Mouse (Mus musculus): ENCODE data around the gene Slc8b1. TPM values are rescaled to one million over a fixed set of nuclear protein-coding genes. Genes with fewer than 3 reads are reported as not detected.

Slc8b1 gene
- polyA plus RNA-seq, 1 experiment from 2014 or later, result 3.5 TPM

DNA sequence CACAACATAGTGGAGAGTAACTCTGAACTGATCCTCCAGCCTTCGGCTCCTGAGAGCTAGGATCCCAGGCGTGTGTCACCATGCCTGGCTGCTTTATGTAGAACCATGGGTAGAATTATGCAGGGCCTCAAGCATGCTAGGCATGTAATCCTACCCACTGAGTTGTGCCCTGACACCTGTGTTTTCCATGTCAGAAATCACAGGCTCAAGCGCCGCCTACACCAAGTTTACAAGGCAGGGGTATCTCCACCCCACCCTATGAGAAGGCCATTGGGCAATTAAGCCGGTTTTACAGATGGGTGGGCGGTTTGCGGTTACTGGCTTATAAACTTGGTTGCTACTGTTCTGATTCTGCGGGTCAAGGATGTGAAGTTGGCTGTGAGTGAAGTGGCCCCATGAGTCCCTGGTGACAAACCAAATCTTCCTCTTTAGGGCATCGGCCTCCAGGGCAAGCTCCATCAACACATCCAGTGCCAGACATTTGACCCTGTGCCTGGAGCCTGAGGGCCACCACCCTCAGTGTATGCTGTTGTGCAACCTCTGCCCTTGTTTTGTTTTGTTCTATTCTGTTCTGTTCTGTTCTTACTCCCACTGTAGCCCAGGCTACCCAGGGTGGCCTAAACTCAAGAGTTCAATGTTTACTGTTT is 3.2 kb downstream of the Slc8b1 start:
- H3K4me1 ChIP-seq, result peaks cover 37% of the 10 kb centered on the region

GRCm38 (mm10) chr5:120514754-120515153 is 3.8 kb downstream of the Slc8b1 start:
- Histone ChIP-seq H3K4me1 (peaks cover 37% of the 10 kb centered on the region), H3K9ac (no peak overlapping the region), H3K9me3 (replicated peaks) (no peaks in the 10 kb centered on the region), H3K4me2 (replicated peaks) (no peak overlapping the region), H3K27me3 (peaks cover 12% of the 10 kb centered on the region), H3K36me3 (no peaks in the 10 kb centered on the region), H3K27ac (peak overlapping the region; percentile 17; the same call in 1 of the 2 replicates), H3K4me3 (no peak overlapping the region)
- 13% methylated on average over 4 of the region's 4 CpGs for WGBS
- ATAC-seq (ENCODE audit: low FRiP score), result no peak; the same call in 1 of the 2 replicates

More for the DNA sequence above, 3.2 kb downstream of the Slc8b1 start:
- peaks cover 12% of the 10 kb centered on the region for H3K27me3 ChIP-seq
- H3K36me3 ChIP-seq, result no peaks in the 10 kb centered on the region
- WGBS, result 84% methylated on average over 9 of the region's 9 CpGs
- H3K4me2 ChIP-seq (replicated peaks), result no peak overlapping the region
- no peak overlapping the region for H3K4me3 ChIP-seq
- ATAC-seq (ENCODE audit: low FRiP score), result no peak
- H3K9me3 ChIP-seq (replicated peaks), result no peaks in the 10 kb centered on the region
- no peak overlapping the region for H3K9ac ChIP-seq
- H3K27ac ChIP-seq, result peak overlapping the region; percentile 17; the same call in 1 of the 2 replicates

GRCm38 (mm10) chr5:120515451-120515850 is 4.5 kb downstream of the Slc8b1 start:
- H3K27ac ChIP-seq, result no peak overlapping the region
- WGBS, result 77% methylated on average over 7 of the region's 7 CpGs
- H3K4me2 ChIP-seq (replicated peaks), result no peak overlapping the region
- peaks cover 37% of the 10 kb centered on the region for H3K4me1 ChIP-seq
- no peak overlapping the region for H3K4me3 ChIP-seq
- no peak for ATAC-seq (ENCODE audit: low FRiP score)
- H3K36me3 ChIP-seq, result no peaks in the 10 kb centered on the region
- no peaks in the 10 kb centered on the region for H3K9me3 ChIP-seq (replicated peaks)
- no peak overlapping the region for H3K9ac ChIP-seq
- peaks cover 12% of the 10 kb centered on the region for H3K27me3 ChIP-seq

GRCm38 (mm10) chr5:120516221-120516984 is 5.4 kb downstream of the Slc8b1 start:
- no peaks in the 10 kb centered on the region for H3K9me3 ChIP-seq (replicated peaks)
- no peak overlapping the region for H3K4me2 ChIP-seq (replicated peaks)
- 58% methylated on average over 15 of the region's 15 CpGs for WGBS
- H3K27me3 ChIP-seq, result peaks cover 10% of the 10 kb centered on the region
- peaks cover 31% of the 10 kb centered on the region for H3K4me1 ChIP-seq
- no peak for ATAC-seq (ENCODE audit: low FRiP score)
- H3K36me3 ChIP-seq, result no peaks in the 10 kb centered on the region
- no peak overlapping the region for H3K4me3 ChIP-seq
- H3K9ac ChIP-seq, result no peak overlapping the region
- no peak overlapping the region for H3K27ac ChIP-seq

DNA sequence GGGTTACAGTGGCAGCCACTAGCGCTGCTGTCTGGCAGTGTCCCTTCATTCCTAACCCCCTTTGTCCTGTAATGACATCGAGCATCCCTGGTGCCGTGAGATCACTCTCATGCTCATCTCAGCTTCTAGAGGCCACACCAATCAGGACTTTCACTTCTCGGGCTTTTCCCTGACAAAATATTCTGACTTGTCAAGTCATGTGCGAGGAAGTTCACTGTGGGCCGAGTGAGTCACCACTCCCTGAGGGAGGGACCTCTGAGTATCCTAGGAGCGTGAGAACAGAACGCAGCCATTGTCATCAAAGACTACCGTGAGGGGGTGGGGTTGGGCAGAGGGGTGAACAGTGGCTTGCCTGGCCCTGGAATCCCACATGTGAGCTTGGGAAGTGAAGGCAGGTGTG is 6.6 kb downstream of the Slc8b1 start:
- H3K4me1 ChIP-seq, result peaks cover 28% of the 10 kb centered on the region
- 40% methylated on average over 9 of the region's 9 CpGs for WGBS
- no peak for ATAC-seq (ENCODE audit: low FRiP score)

DNA sequence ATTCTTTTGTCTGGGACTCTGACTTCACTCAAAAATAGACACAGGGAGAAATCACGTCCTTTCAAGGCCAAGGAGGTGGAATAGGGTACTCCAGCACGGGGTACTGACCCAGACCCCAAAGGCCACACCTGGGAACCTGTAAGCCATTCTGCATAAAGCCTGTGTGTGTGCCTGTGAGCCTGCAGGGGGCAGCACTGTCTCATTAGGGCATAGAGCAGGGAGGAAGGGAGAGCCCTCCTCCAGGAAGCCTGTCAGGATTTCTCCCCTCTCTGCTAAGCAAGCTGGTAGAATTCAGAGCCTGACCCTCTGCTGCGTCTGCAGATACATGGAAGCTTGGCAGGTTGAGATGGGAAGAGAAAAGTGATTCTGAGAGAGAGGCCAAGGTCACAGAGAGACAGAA is 11.7 kb downstream of the Slc8b1 start:
- H3K27ac ChIP-seq, result no peak overlapping the region
- H3K27me3 ChIP-seq, result no peaks in the 10 kb centered on the region
- no peaks in the 10 kb centered on the region for H3K4me1 ChIP-seq
- no peaks in the 10 kb centered on the region for H3K36me3 ChIP-seq
- no peak overlapping the region for H3K4me2 ChIP-seq (replicated peaks)
- WGBS, result 74% methylated on average over 3 of the region's 3 CpGs
- H3K9me3 ChIP-seq (replicated peaks), result no peaks in the 10 kb centered on the region
- no peak overlapping the region for H3K4me3 ChIP-seq
- H3K9ac ChIP-seq, result no peak overlapping the region
- ATAC-seq (ENCODE audit: low FRiP score), result no peak

More for the DNA sequence above, 6.6 kb downstream of the Slc8b1 start:
- no peaks in the 10 kb centered on the region for H3K36me3 ChIP-seq
- H3K4me3 ChIP-seq, result no peak overlapping the region
- H3K27me3 ChIP-seq, result no peaks in the 10 kb centered on the region
- no peak overlapping the region for H3K4me2 ChIP-seq (replicated peaks)
- H3K9me3 ChIP-seq (replicated peaks), result no peaks in the 10 kb centered on the region
- H3K27ac ChIP-seq, result no peak overlapping the region
- H3K9ac ChIP-seq, result no peak overlapping the region

DNA sequence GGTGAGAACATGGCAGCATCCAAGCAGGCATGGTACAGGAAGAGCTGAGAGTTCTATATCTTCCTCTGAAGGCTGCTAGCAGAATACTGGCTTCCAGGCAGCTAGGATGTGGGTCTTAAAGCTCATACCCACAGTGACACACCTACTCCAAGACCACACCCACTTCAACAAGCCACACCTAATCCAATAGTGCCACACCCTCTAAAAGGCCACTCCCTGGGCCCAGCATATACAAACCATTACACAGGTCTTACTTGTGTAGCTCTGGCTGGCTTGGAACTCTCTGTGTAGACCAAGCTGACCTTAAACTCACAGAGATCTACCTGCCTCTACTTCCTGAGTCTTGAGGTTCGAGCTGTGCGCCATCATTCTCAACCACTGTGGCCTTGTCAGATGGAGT is 13.8 kb downstream of the Slc8b1 start:
- Histone ChIP-seq H3K27ac (no peak overlapping the region), H3K27me3 (no peaks in the 10 kb centered on the region), H3K9ac (no peak overlapping the region), H3K9me3 (replicated peaks) (no peaks in the 10 kb centered on the region), H3K4me1 (no peaks in the 10 kb centered on the region), H3K4me3 (no peak overlapping the region), H3K36me3 (no peaks in the 10 kb centered on the region), H3K4me2 (replicated peaks) (no peak overlapping the region)
- ATAC-seq (ENCODE audit: low FRiP score), result no peak
- WGBS, result 89% methylated on average over 2 of the region's 2 CpGs

GRCm38 (mm10) chr5:120525737-120526136 is 14.8 kb downstream of the Slc8b1 start:
- H3K9ac ChIP-seq, result no peak overlapping the region
- WGBS, result 37% methylated on average over 5 of the region's 5 CpGs
- H3K4me3 ChIP-seq, result no peak overlapping the region
- no peaks in the 10 kb centered on the region for H3K9me3 ChIP-seq (replicated peaks)
- ATAC-seq (ENCODE audit: low FRiP score), result no peak
- H3K36me3 ChIP-seq, result no peaks in the 10 kb centered on the region
- H3K27me3 ChIP-seq, result no peaks in the 10 kb centered on the region
- H3K4me1 ChIP-seq, result no peaks in the 10 kb centered on the region
- no peak overlapping the region for H3K27ac ChIP-seq
- H3K4me2 ChIP-seq (replicated peaks), result no peak overlapping the region

DNA sequence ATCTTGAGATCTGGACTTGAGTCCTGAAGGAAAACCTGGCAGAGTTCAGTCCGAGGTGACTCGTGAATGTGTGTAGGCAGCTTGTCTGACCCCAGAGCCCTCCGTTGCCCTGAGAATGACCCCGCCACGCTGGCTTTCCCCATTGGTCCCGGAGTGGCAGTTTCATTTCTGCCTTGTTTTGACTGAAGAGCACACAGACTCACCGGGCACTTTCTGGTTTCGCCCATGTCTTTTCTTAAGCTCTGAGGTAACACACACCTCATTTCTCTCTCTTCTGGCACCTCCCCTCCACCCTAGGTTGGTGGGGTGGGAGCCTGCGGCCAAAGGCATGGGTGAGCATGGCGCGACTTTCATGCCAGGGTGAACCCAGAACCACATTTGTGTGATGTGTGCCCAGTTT is 15.3 kb downstream of the Slc8b1 start:
- WGBS, result 71% methylated on average over 11 of the region's 11 CpGs
- Histone ChIP-seq H3K4me2 (replicated peaks) (no peak overlapping the region), H3K4me3 (no peak overlapping the region)

DNA sequence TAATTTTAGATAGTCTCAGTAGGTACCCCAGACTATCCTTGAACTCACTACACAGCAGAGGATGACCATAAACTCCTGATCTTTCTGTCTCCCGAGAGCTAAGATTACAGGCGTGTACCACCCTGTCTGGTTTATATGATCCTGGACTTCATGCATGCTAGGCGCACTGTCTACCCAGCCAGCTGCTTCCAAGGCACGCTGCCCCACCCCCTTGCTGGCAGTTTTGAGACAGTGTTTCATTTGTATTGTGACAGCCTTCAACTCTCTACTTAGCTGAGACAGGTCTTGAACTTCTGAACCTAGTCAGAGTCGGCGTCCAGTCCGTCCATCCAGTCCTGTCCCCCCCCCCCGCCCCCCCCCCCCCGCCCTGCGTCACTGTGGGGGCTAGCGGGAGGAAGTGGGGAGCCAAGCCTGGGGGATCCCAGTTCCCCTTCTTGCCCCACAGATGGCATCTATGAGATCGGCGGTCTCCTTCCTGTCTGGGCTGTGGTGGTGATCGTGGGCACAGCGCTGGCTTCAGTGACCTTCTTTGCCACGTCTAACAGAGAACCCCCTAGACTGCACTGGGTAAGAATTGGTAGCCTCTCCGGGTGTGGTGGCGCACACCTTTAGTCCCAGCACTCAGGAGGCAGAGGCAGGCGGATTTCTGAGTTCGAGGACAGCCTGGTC is 16.5 kb downstream of the Slc8b1 start:
- Histone ChIP-seq H3K4me1 (no peaks in the 10 kb centered on the region), H3K4me2 (replicated peaks) (no peak overlapping the region), H3K36me3 (no peaks in the 10 kb centered on the region), H3K9ac (no peak overlapping the region), H3K9me3 (replicated peaks) (no peaks in the 10 kb centered on the region), H3K27me3 (no peaks in the 10 kb centered on the region), H3K27ac (no peak overlapping the region), H3K4me3 (no peak overlapping the region)
- 89% methylated on average over 15 of the region's 20 CpGs for WGBS
- no peak for ATAC-seq (ENCODE audit: low FRiP score)

More for the DNA sequence above, 15.3 kb downstream of the Slc8b1 start:
- Histone ChIP-seq H3K27me3 (no peaks in the 10 kb centered on the region), H3K27ac (no peak overlapping the region), H3K9ac (no peak overlapping the region), H3K4me1 (no peaks in the 10 kb centered on the region), H3K36me3 (no peaks in the 10 kb centered on the region), H3K9me3 (replicated peaks) (no peaks in the 10 kb centered on the region)
- ATAC-seq (ENCODE audit: low FRiP score), result no peak

DNA sequence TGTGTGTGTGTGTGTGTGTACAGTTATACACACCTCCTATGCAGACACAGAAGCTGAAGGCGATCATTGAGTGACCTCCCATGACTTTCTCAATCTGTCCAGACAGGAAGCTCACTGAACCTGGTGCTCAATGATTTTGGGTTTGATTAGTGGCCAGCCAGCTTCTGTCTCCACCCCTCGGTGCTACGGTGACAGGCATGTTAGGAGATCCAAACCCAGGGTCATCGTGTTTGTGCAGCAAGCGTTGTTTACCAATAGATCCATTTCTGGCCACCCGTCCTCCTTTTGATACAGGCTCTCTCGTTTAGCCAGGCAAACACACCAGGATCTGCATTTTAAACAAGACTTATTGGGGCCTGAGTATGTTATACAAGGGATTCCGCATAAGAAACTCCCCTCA is 20.7 kb downstream of the Slc8b1 start:
- Histone ChIP-seq H3K4me1 (peaks cover 25% of the 10 kb centered on the region), H3K4me2 (replicated peaks) (no peak overlapping the region), H3K36me3 (no peaks in the 10 kb centered on the region), H3K9ac (no peak overlapping the region), H3K4me3 (no peak overlapping the region), H3K27me3 (no peaks in the 10 kb centered on the region), H3K27ac (no peak overlapping the region), H3K9me3 (replicated peaks) (no peaks in the 10 kb centered on the region)
- WGBS, result 91% methylated on average over 8 of the region's 8 CpGs
- no peak for ATAC-seq (ENCODE audit: low FRiP score)

DNA sequence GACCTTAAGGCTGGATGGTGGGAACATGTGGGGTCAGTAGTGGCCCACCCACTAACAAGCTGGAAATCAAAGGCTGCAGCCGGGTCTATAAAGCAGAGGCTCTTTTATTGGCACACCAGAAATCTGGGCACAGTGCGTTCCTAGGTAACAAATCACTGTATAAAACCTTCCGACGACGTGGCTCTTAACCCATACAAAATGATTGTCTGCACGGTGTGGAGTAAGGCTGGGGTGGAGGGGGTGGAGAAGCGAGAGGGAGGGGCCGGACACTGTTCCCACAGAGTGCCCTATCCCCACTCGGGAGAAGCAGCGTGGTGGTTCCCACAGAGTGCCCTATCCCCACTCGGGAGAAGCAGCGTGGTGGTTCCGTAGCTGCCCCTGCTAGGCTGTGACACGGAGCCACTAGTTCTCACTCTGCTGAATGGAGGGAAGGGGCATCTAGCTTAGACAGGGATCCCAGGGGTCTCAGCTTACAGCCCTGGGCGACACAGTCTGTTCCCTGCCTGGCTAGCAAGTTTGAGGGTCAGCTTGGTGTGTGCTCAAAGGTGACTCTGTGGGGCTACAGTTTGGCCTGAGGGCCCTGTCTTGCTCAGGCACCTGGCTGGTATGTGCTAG is 23.2 kb downstream of the Slc8b1 start:
- no peak overlapping the region for H3K4me2 ChIP-seq (replicated peaks)
- ATAC-seq (ENCODE audit: low FRiP score), result no peak
- H3K4me1 ChIP-seq, result peaks cover 25% of the 10 kb centered on the region
- no peaks in the 10 kb centered on the region for H3K9me3 ChIP-seq (replicated peaks)
- no peaks in the 10 kb centered on the region for H3K27me3 ChIP-seq
- H3K27ac ChIP-seq, result peak overlapping the region; percentile 55; the same call in 1 of the 2 replicates
- no peak overlapping the region for H3K4me3 ChIP-seq
- WGBS, result 57% methylated on average over 15 of the region's 15 CpGs
- H3K9ac ChIP-seq, result no peak overlapping the region
- H3K36me3 ChIP-seq, result peaks cover 10% of the 10 kb centered on the region
